Mouse (Mus musculus) ES-Bruce4 (cell line): ENCODE measurements around the gene Lrguk. TPM values are rescaled to one million over a fixed set of nuclear protein-coding genes. Genes with fewer than 3 reads are reported as not detected.

ENCODE experiments used
- H3K27ac ChIP-seq: 2 replicates; pipeline ENCODE4 v1.5.1; 2012; ENCODE audit warnings: low read length, inconsistent platforms; ENCODE audit not compliant: insufficient read depth
- H3K27me3 ChIP-seq: 2 replicates; pipeline ENCODE4 v1.6.1; 2012; ENCODE audit warnings: mild to moderate bottlenecking, low read length, inconsistent platforms; ENCODE audit not compliant: control insufficient read depth, poor library complexity, insufficient read depth, severe bottlenecking
- H3K36me3 ChIP-seq: 2 replicates; pipeline ENCODE4 v1.6.1; 2012; ENCODE audit warnings: inconsistent platforms, mild to moderate bottlenecking, low read length, moderate library complexity; ENCODE audit not compliant: control insufficient read depth, poor library complexity, insufficient read depth, severe bottlenecking
- H3K4me1 ChIP-seq: one replicate; pipeline ENCODE4 v1.8.1; 2011; ENCODE audit warnings: low read length; ENCODE audit not compliant: control insufficient read depth, insufficient read depth
- H3K4me3 ChIP-seq: 2 replicates; pipeline ENCODE4 v1.5.1; 2011; ENCODE audit warnings: low read depth, mild to moderate bottlenecking, low read length
- H3K9ac ChIP-seq: 2 replicates; pipeline ENCODE4 v1.6.1; 2012; ENCODE audit warnings: low read depth, mild to moderate bottlenecking, inconsistent platforms; ENCODE audit not compliant: poor library complexity, severe bottlenecking
- H3K9me3 ChIP-seq: replicated peaks from 2 replicates; pipeline ENCODE4 v1.6.1; 2012; ENCODE audit warnings: mild to moderate bottlenecking, low read length, inconsistent platforms; ENCODE audit not compliant: control insufficient read depth, poor library complexity, insufficient read depth, severe bottlenecking
- CTCF ChIP-seq: IDR thresholded peaks from one replicate; pipeline ENCODE4 v1.8.1; 2011; ENCODE audit warnings: low read depth, low read length
- EP300 ChIP-seq: IDR thresholded peaks from 2 replicates; pipeline ENCODE4 v1.6.1; 2011; ENCODE audit warnings: low read depth, low read length; ENCODE audit not compliant: insufficient read depth
- POLR2A ChIP-seq: IDR thresholded peaks from one replicate; pipeline ENCODE4 v1.8.1; 2011; ENCODE audit warnings: low read length; ENCODE audit not compliant: insufficient read depth
- polyA plus RNA-seq: library from polyadenylated mRNA; stranded (reverse); fragments of >200 nt; gene quantifications from 2 replicates; pipeline ENCODE4 v1.2.4, GENCODE M21; 2011; ENCODE audit warnings: low read depth; ENCODE audit not compliant: missing spikeins, insufficient read depth, insufficient read length

Gene Lrguk
- polyA plus RNA-seq, 1 experiment = 1.5 TPM

DNA sequence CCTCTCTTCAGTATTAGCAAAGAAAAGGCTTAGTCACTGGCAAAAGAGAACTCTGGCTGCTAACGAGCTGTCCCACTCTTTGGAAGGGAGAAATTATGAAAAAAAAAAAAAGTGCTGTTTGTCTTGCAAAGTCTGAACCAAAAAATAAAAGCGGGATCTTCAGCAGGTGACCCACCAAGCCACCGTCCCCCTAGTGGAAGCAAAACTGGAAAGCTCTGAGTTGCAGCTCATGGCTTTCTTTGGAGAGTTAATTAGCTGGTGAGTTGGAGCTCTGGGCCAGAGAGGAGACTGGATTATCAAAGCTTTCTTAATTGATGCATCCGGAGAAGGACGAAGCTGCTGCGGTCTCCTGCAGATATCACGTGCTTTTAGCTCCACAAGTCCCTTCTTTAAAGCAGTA lies 29.7 kb upstream of the Lrguk start:
- Histone ChIP-seq H3K27ac (no peak overlapping the region), H3K9me3 (no peaks in the 10 kb centered on the region), H3K4me1 (no peaks in the 10 kb centered on the region), H3K9ac (no peak overlapping the region), H3K36me3 (no peaks in the 10 kb centered on the region), H3K4me3 (no peak overlapping the region), H3K27me3 (no peaks in the 10 kb centered on the region)
- no peak for TF ChIP-seq EP300
- TF ChIP-seq POLR2A = no peak
- no peak for TF ChIP-seq CTCF

- TF ChIP-seq POLR2A (no peak), EP300 (no peak), CTCF (no peak)
- Histone ChIP-seq H3K27me3 (no peaks in the 10 kb centered on the region), H3K9ac (no peak overlapping the region), H3K4me1 (no peaks in the 10 kb centered on the region), H3K27ac (no peak overlapping the region), H3K4me3 (no peak overlapping the region), H3K36me3 (no peaks in the 10 kb centered on the region), H3K9me3 (no peaks in the 10 kb centered on the region)
Measured at GRCm38 (mm10) chr6:34000644-34001043, 28.6 kb upstream of the Lrguk start.

GRCm38 (mm10) chr6:34003033-34003432 lies 26.2 kb upstream of the Lrguk start:
- Histone ChIP-seq H3K9me3 (no peaks in the 10 kb centered on the region), H3K4me3 (no peak overlapping the region), H3K27ac (no peak overlapping the region), H3K27me3 (no peaks in the 10 kb centered on the region), H3K4me1 (no peaks in the 10 kb centered on the region), H3K9ac (no peak overlapping the region), H3K36me3 (no peaks in the 10 kb centered on the region)
- TF ChIP-seq POLR2A (no peak), EP300 (no peak), CTCF (no peak)

GRCm38 (mm10) chr6:34013469-34013868 lies 15.8 kb upstream of the Lrguk start:
- no peaks in the 10 kb centered on the region for H3K27me3 ChIP-seq
- H3K9ac ChIP-seq = no peak overlapping the region
- H3K4me3 ChIP-seq = no peak overlapping the region
- no peak overlapping the region for H3K27ac ChIP-seq
- H3K4me1 ChIP-seq = no peaks in the 10 kb centered on the region
- no peak for TF ChIP-seq POLR2A
- no peak for TF ChIP-seq EP300
- TF ChIP-seq CTCF = no peak
- H3K9me3 ChIP-seq = 0 out of 2 replicates have a peak, but pooled peaks cover 2% of the 10 kb centered on the region
- no peaks in the 10 kb centered on the region for H3K36me3 ChIP-seq

- TF ChIP-seq EP300 (no peak), CTCF (no peak), POLR2A (no peak)
- Histone ChIP-seq H3K4me3 (peak overlapping the region; percentile 99), H3K4me1 (no peaks in the 10 kb centered on the region), H3K27me3 (no peaks in the 10 kb centered on the region), H3K9ac (peak overlapping the region; percentile 79), H3K27ac (no peak overlapping the region), H3K9me3 (no peaks in the 10 kb centered on the region), H3K36me3 (no peaks in the 10 kb centered on the region)
Measured at GRCm38 (mm10) chr6:34029746-34030027, 439 bp downstream of the Lrguk start.

DNA sequence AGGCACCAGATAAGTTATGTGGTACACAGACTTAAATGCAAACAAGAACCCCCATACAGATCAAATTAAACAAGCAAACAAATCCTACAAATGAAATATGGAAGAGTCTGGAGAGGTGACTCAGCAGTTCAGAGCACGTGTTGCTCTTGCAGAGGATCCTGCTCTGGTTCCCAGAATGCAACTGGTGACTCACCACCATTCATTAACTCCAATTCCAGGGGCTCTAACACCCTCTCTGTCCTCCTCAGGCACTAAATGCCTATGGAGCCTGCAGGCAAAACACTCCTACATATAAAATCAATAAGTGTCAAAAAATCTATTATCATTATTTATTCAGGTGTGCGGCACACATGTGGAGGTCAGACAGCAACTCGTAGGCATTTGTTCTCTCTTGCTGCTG lies 4.8 kb downstream of the Lrguk start:
- no peak overlapping the region for H3K9ac ChIP-seq
- H3K9me3 ChIP-seq = no peaks in the 10 kb centered on the region
- TF ChIP-seq CTCF = no peak
- TF ChIP-seq EP300 = no peak
- TF ChIP-seq POLR2A = no peak
- H3K4me3 ChIP-seq = no peak overlapping the region
- no peaks in the 10 kb centered on the region for H3K36me3 ChIP-seq
- H3K4me1 ChIP-seq = no peaks in the 10 kb centered on the region
- no peaks in the 10 kb centered on the region for H3K27me3 ChIP-seq
- H3K27ac ChIP-seq = no peak overlapping the region
